Mouse (Mus musculus) adrenal gland, adult 2 months (tissue): Measurements from ENCODE around the gene Bace2. TPM values are rescaled to one million over a fixed set of nuclear protein-coding genes. Genes with fewer than 3 reads are reported as not detected.

Experiments used
- DNase-seq: peaks from one replicate; pipeline ENCODE4 v3.0.0; 2021
- polyA plus RNA-seq: library from polyadenylated mRNA; depleted of rRNA; stranded (reverse); fragments of >200 nt; gene quantifications from 2 replicates; pipeline ENCODE4 v1.2.3, GENCODE M21; 2012
- total RNA-seq, 2 experiments: library from RNA; stranded (reverse); gene quantifications; 2 replicates each; pipeline ENCODE4 v1.2.3; 2021

The Bace2 gene
- total and polyA plus RNA-seq, 3 experiments: 3.5 to 26.0 (median 13.4) TPM

DNA sequence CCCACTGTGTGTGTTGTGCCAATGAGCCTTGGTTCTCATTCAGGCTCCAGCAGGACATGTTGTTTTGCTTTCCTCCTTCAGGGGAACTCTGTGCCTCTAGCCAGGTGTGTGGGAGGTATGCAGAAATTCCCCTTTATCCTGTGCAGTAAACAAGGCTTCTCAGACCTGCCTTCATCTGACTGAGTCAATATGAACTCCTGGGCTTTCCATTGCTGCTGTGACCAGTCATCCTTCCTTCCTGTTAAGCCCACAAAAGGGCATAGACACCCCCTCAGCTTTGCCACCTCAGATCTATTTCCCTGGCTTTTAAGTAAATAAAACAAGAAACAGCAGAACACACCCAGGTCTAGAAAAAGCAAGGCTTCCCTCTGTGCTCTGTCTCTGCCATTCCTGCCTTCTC, 45.2 kb downstream of the Bace2 start:
- no peak for DNase-seq

DNA sequence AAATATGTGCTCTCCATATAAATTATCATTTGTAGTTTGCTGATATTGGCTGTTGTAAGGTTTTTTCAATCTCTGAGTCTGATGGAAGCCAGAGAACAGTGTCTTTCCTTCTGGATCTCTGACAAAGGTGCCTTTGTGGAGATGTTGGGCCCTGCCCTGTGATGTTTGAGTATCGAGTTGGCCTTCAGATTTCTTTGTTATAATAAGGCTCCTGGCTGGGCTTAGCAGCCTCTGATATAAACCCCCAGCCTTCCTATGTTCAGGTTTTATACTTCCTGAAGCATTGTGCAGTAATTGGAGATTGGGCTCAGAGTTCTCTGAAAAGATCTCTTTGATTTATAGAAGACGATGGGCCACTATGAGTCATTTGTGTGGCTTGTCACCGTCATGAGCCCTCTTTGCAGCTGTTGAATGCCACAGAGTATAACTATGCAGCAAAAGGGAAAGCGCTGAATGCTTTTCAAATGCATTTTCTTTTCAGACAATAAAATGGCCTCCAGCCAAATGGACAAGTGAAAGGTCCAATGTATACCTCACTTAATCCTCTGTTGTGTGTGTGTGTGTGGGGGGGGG, 45.8 kb downstream of the Bace2 start:
- DNase-seq: no peak

GRCm38 (mm10) chr16:97405476-97406012, 49.0 kb downstream of the Bace2 start:
- no peak for DNase-seq

DNA sequence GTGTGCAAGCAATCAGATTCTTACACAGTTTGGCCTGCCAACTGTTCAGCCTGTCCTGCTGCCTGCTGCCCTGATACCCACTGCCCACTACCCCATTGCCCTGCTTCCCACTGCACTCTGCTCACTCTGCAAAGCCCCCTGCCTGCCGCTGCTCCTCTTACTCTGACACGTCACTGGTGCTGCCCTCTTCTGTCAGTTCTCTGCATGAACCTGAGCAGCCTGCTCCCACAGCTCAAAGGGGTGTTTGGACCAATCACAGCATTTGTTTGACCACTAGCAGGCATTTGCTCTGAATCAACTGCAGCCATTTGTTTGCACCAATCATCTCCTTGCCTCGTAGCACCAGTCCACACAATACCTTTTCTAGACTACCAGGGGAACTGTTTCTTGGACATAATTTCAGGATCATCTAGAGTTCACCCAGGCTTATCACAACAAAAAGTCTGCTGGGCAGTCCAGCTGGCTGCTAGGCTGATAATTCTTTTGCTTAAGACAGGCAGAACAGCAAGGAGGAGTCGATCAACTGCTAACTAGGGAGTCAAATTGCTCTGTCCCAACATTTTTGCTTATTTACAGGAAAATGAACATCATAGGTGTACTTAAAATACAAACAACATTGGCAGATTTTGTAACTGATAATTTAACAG, 61.5 kb downstream of the Bace2 start:
- DNase-seq: peak; percentile 40

- no peak for DNase-seq
These were observed 62.4 kb downstream of the Bace2 start for GRCm38 (mm10) chr16:97418749-97419453.

- DNase-seq: no peak
These were observed 65.1 kb downstream of the Bace2 start for GRCm38 (mm10) chr16:97421671-97422070.

DNA sequence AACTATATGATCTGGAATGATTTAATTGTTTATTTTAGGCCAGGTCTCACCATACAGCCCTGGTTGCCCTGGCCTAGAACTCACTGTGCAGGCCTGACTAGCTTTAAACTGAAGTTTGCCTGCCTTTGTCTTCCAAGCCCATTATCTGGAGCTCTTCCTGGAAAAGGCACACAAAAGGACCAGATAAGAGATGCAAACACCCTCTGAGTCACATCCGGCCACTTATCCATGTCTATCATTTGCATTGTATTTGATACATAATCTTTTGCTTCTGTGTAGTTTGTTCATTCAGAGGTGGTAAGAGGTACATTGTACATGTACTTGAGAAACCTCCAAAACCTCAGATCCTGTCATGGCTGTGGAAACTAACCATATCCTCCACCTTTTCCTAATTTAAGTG, 67.1 kb downstream of the Bace2 start:
- DNase-seq: no peak

GRCm38 (mm10) chr16:97428026-97428425, 71.5 kb downstream of the Bace2 start:
- no peak for DNase-seq

- DNase-seq: no peak
These were observed 73.5 kb downstream of the Bace2 start for GRCm38 (mm10) chr16:97430091-97430490.

DNA sequence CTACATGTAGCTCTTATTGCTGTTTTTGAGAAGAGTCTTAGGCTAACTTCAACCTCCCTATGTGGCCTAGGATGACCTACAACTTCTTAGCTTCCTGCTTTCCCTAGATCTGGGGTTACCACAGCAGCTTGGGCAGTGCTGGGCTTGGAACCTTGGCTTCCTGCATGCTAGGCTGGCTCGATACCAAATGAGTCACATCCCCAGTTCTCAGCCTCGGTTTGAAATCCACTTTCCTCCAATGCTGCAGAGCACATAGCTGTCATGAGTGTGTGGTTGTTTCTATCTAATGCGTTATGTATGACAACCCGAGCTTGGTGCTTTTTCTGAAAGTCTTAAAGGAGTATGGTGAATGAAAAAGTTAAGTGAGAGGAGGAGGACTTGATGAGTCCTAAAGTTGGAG, 74.8 kb downstream of the Bace2 start:
- peak; percentile 86 for DNase-seq

DNA sequence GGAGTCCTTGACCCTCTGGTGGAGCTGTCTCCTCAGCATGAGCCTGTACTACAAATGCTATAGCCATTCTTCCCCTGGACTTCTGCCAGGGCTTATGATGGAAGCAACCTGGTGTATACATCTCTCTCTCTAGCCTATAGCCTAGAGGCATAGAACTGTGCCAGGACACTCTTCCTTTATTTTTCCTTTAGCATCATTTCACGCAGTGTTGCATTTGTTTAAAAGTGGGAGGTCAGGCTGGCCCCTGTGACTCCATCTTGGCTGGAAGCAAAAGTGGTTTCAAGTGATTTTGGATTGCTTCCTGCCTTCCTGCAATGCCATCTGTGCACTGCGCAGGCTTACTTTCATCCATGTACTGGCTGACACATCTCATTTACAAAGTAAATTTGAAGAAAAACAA, 77.7 kb downstream of the Bace2 start:
- DNase-seq: no peak

DNA sequence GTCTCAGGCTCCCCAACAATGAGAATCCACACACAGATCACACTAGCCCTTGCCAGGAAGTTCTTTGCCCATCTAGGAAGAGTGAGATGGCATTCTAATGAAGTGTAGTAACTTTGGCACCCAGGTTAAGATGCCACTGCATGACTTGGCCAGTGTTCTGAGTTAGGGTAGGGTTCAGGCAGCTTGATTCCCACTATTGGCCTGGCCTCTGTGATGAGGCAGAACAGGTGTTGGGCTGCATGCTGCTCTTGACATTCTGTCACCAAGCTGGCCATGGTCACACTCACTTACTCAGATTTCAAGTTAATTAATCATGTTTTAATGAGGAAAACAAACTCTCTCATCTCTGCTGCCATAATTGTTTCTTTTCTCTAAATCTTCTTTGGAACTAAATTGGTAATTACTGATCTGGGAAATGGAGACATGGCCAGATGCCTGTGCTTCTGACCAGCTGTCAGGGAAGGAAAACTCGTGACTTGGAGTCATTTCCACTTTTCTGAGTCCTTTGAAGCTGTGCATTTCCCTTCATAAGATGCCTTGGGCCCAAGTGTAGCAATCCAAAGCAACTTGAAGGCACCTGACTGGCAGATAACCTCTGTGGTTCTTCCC, 81.0 kb downstream of the Bace2 start:
- no peak for DNase-seq

GRCm38 (mm10) chr16:97438191-97438590, 81.6 kb downstream of the Bace2 start:
- peak; percentile 10 for DNase-seq

DNA sequence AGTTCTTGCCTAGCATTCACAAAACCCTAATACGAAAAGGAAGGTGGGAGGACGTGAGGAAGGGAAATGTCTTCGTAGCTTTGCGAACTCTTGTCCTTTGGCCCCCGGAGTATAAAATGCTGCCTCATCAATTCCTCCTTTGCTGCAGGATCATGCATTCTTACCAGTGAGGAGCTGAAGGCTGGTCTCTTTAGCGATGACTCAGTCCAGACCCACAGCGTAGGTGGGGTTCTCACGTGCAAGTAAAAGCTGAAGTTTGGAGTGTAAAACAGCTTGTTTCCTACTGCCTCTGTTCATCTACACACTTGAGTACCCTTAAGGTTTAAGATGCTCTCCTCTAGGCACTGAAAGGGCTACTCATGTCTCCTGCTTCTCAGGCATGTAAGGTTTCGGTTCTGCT, 85.4 kb downstream of the Bace2 start:
- DNase-seq: no peak

DNA sequence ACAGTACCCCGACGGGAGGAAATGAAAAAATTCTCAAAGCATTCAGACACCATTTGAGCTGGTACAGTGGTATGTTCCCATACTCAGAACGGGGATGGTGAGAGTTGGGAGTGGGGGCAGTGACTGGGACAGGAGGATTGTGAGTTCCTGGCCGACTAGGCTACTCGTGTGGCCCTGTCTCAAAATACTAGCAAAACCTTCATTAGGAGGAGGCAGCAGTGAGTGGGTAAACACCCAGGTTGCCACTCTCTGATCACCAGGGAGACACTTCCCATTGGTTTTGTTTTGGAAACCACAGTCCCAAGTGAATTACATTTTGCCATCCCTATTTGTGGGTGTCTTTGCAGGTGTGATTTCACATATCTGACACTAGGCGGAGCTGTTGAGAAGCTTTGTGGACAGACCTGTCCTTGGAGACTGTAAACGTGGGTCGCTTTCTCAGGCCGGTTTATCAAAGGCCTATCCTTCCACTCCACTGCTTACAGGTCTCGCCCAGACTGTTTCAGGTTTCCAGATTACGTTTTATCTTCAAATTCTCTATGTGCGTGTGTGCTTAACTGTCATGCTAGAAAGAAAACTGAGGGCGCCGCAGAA, 87.2 kb downstream of the Bace2 start:
- peak; percentile 33 for DNase-seq

DNA sequence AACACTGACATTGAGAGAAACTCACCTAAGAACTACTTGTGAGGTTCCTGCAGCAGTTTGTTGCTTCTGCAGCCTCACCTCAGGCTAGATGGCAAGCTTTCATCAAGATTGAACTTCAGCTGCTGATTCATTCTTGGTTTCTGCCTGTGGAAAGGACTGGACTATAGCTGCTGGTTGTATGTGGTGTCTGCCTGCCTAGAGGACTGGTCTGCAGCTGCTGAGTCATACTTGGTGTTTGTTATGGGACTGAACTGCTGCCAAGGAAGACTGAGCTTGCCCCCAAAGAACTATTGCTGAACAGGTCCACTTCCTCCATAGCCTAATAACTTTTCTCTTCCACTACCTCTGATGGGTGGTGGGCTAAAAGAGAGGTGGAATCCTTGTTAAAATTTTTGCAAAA, 90.8 kb downstream of the Bace2 start:
- DNase-seq: no peak

GRCm38 (mm10) chr16:97459831-97460230, 103.3 kb downstream of the Bace2 start:
- no peak for DNase-seq

GRCm38 (mm10) chr16:97461271-97461670, 104.7 kb downstream of the Bace2 start:
- DNase-seq: no peak

DNA sequence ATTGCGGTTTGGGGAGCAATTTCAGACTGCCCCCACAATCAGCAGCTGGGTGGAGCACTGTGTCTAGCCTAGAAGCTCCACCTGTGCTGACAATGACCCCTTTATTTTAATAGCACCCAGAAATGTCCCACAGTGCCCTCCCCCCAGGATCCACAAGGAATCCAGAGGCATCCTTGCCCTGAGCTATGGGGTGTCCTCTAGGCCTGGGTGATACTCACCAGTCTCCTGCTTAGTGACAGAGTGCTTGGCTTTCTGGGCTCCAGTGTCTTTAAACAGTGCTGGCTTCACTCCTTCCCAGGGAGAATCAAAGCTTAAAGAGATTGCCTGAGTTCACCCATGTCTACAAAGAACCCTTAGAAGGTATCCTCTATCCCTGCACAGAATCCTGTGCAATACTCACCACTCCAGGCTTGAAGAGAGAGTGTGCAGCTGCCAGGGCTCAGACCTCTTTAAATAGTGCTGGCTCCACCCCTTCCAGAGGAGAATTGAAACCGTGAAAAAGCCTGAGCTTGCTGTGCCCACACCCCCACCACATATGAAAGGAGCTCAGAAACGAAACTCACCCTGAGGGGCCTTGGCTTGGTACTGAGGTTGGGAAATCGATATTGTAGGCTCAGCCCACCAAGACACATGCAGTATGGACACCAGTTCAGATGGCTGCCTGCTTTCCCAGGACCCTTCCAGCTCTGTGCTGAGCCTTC, 106.1 kb downstream of the Bace2 start, which contains the start of gene Mx1:
TSS of gene Mx1 (minus strand) at position 427 of the 701 bp plus-strand sequence.
- no peak for DNase-seq

DNA sequence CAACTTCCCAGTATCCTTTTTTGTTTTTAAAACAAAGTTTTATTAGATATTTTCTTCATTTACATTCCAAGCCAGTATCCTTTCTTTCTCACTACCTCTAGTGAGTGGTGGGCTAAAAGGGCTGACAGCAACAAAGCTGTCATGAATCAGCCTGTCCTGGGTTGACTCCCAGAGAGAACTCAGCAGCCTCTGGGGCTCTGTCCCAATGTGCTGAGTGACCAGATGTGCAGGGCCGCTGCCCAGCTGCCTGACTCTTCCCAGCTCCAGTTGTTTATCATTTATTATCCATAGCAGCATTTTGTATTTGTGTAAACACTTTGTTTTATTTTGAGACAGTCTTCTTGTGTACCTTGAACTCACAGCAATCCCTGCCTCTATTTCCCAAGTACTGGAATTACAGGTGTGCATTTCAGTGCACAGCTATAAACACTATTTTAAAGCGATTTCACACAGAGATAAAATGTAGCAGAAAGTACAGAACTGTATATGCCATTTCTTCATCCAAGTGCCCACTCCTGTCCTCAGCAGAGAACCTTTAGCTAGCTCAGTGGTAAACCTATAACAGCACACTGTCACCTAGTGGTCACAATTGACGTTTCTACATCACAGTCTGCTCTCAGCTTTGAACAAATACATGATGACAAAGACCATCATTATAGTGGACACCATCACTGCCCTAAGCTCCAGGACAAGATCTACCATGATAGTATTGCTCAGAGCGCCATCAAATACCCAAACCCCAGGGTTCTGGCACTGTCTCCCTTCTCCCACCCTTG, 109.8 kb downstream of the Bace2 start:
- no peak for DNase-seq

- DNase-seq: no peak
These were observed 110.9 kb downstream of the Bace2 start for GRCm38 (mm10) chr16:97467472-97467871.
